Mouse (Mus musculus) liver, postnatal 0 days (tissue): ENCODE results near the gene Ska3. TPM values are rescaled to one million over a fixed set of nuclear protein-coding genes. Genes with fewer than 3 reads are reported as not detected.
A peak's percentile ranks its signal among the peaks of the same experiment; 100 is the strongest.

Source experiments
- ATAC-seq: fragments of 200-750 bp; cut with Nextera tagmentation; 2 replicates; pipeline ENCODE4 v1.8.0; 2017; ENCODE audit warnings: mild to moderate bottlenecking, moderate library complexity
- DNase-seq: peaks from one replicate; pipeline ENCODE4 v3.0.0-alpha.2; 2016
- H3K27ac ChIP-seq: fragments of 300-500 bp; sonication (generic); 2 replicates; pipeline ENCODE4 v1.5.1; 2014; ENCODE audit warnings: antibody characterized with exemption, moderate library complexity, mild to moderate bottlenecking, low read depth
- H3K27me3 ChIP-seq: fragments of 300-500 bp; sonication (generic); 2 replicates; pipeline ENCODE4 v1.6.1; 2014; ENCODE audit warnings: low read length, control low read depth, mixed read lengths; ENCODE audit not compliant: insufficient read depth
- H3K36me3 ChIP-seq: fragments of 300-500 bp; sonication (generic); replicated peaks from 2 replicates; pipeline ENCODE4 v1.6.1; 2014; ENCODE audit warnings: mild to moderate bottlenecking, control low read depth, low read length, moderate library complexity, mixed read lengths; ENCODE audit not compliant: insufficient read depth
- H3K4me1 ChIP-seq: fragments of 300-500 bp; sonication (generic); 2 replicates; pipeline ENCODE4 v1.6.1; 2014; ENCODE audit warnings: antibody characterized with exemption, mild to moderate bottlenecking, control low read depth; ENCODE audit not compliant: insufficient read depth
- H3K4me2 ChIP-seq: fragments of 300-500 bp; sonication (generic); 2 replicates; pipeline ENCODE4 v1.6.1; 2014; ENCODE audit warnings: low read depth, mild to moderate bottlenecking, low read length, moderate library complexity, mixed read lengths
- H3K4me3 ChIP-seq: fragments of 300-500 bp; sonication (generic); 2 replicates; pipeline ENCODE4 v1.5.1; 2014; ENCODE audit warnings: low read depth, low read length
- H3K9ac ChIP-seq: fragments of 300-500 bp; sonication (generic); replicated peaks from 2 replicates; pipeline ENCODE4 v1.6.1; 2014; ENCODE audit warnings: mild to moderate bottlenecking, moderate library complexity
- H3K9me3 ChIP-seq: fragments of 300-500 bp; sonication (generic); 2 replicates; pipeline ENCODE4 v1.6.1; 2016; ENCODE audit warnings: mild to moderate bottlenecking, control low read depth, low read length, mixed read lengths
- CTCF ChIP-seq: sonication (generic); IDR thresholded peaks from 2 replicates; pipeline ENCODE4 v1.5.1; 2016; ENCODE audit warnings: antibody characterized with exemption, low read depth
- EP300 ChIP-seq: IDR thresholded peaks from 2 replicates; pipeline ENCODE4 v1.6.1; 2016; ENCODE audit warnings: antibody characterized with exemption, low read depth, mild to moderate bottlenecking
- WGBS: fragments of 180-500 bp; shearing (Covaris S2); extraction: QIAGEN DNeasy Blood & Tissue Kit; methylation state at CpG from one replicate; pipeline ENCODE4 v1.1.7; 2014; ENCODE audit not compliant: insufficient replicate concordance; 5-methylcytosine and 5-hydroxymethylcytosine counted together
- microRNA-seq: library from miRNA; unstranded; fragments of <30 nt; microRNA quantifications from one replicate; pipeline ENCODE4, GENCODE M21; 2016
- polyA plus RNA-seq: library from polyadenylated mRNA; unstranded; fragments of >200 nt; fragmentation: Nextera tagmentation; extraction: Ambion mirVana; gene quantifications from 2 replicates; pipeline ENCODE4 v1.2.1, GENCODE M21; 2015

Ska3 gene
- polyA plus RNA-seq, 1 experiment from 2014 or later: 7.0 TPM

DNA sequence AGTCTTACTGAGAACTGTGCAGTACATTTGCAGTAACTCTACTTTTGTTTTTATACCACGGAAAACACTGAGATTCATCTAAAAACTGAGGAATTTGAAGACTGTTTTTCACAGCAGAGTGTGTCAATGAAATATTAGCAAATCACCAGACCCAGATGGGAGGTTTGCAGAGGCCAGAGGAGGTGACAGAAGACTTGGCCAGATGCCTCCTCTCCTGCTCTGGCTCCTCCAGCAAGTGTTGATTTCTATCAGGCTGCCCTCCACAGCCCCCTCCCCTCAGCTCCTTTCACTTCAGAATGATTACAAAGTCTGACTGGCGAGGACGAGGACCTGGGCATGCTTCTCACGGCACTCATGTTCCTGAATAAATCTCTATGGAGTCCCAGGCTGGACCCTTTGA is 38.6 kb downstream of the Ska3 start:
- ATAC-seq: no peak

DNA sequence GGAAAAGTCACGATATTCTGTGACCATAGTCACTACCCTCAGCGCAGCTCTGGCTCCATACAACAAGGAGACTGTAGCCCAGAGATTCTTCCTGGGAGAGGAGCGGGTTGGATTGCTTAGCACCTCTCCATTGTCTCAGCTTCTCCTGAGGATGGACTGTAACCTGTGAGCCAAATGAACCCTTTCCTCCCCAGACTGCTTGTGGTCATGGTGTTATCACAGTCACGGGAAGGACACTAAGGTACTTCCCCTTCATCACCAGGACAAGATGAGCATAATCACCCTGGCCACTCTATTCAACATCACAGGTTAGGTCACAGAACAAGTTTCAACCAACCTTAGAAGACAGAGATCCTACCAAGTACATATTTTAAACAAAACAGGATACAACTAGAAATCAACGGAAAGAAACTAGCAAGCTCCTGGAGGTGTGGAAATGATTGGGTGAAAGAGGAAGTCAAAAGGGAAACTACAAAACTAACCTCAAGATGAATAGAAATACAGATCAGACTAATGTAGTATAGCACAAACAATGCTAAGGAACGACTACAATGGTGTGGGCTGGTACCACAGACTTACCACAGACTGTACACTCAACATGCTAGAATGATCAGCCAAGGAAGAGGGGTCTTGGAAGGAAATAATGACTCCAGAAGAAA is 53.7 kb downstream of the Ska3 start:
- TF ChIP-seq CTCF: no peak
- TF ChIP-seq EP300: no peak
- Histone ChIP-seq H3K4me2 (0 out of 2 replicates have a peak overlapping the region, but pooled peaks have one; percentile 26), H3K27me3 (no peaks in the 10 kb centered on the region), H3K36me3 (no peaks in the 10 kb centered on the region), H3K4me1 (no peaks in the 10 kb centered on the region), H3K27ac (peak overlapping the region; percentile 44; the same call in 1 of the 2 replicates), H3K9me3 (no peaks in the 10 kb centered on the region), H3K9ac (no peak overlapping the region), H3K4me3 (no peak overlapping the region)
- WGBS: 45% methylated on average over 6 of the region's 6 CpGs
- no peak for DNase-seq
- ATAC-seq: no peak; the same call in 1 of the 2 replicates

More for the DNA sequence above, 38.6 kb downstream of the Ska3 start:
- no peak for DNase-seq
- Histone ChIP-seq H3K36me3 (no peaks in the 10 kb centered on the region), H3K27ac (no peak overlapping the region), H3K27me3 (no peaks in the 10 kb centered on the region), H3K4me3 (no peak overlapping the region), H3K9ac (no peak overlapping the region), H3K4me2 (no peak overlapping the region), H3K4me1 (no peaks in the 10 kb centered on the region), H3K9me3 (no peaks in the 10 kb centered on the region)
- no peak for TF ChIP-seq CTCF
- TF ChIP-seq EP300: no peak
- WGBS: 70% methylated on average over 4 of the region's 4 CpGs

DNA sequence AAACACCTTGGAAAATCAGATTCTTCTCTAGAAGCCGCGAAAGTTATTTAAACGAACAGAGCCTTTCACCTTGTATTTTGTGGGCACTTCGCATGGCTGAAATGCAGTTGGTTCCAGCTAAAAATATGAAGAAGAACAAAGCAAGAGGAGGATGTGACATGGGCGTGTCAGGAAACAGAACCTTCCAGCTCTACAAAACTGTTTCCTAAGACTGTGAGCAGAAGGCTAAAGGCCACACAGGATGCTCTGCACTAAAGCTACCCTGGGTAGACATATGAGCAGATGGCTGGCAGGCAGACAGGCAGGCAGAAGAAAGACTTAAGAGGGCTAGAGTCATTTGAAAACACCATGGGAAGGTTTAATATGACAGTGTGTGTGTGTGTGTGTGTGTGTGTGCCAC is 56.9 kb downstream of the Ska3 start:
- no peak for TF ChIP-seq CTCF
- no peak for TF ChIP-seq EP300
- Histone ChIP-seq H3K27ac (peak overlapping the region; percentile 45; the same call in 1 of the 2 replicates), H3K4me3 (no peak overlapping the region), H3K9ac (no peak overlapping the region), H3K27me3 (no peaks in the 10 kb centered on the region), H3K36me3 (no peaks in the 10 kb centered on the region), H3K4me1 (no peaks in the 10 kb centered on the region), H3K4me2 (no peak overlapping the region), H3K9me3 (no peaks in the 10 kb centered on the region)
- 65% methylated on average over 5 of the region's 5 CpGs for WGBS
- DNase-seq (no peak), ATAC-seq (no peak)

DNA sequence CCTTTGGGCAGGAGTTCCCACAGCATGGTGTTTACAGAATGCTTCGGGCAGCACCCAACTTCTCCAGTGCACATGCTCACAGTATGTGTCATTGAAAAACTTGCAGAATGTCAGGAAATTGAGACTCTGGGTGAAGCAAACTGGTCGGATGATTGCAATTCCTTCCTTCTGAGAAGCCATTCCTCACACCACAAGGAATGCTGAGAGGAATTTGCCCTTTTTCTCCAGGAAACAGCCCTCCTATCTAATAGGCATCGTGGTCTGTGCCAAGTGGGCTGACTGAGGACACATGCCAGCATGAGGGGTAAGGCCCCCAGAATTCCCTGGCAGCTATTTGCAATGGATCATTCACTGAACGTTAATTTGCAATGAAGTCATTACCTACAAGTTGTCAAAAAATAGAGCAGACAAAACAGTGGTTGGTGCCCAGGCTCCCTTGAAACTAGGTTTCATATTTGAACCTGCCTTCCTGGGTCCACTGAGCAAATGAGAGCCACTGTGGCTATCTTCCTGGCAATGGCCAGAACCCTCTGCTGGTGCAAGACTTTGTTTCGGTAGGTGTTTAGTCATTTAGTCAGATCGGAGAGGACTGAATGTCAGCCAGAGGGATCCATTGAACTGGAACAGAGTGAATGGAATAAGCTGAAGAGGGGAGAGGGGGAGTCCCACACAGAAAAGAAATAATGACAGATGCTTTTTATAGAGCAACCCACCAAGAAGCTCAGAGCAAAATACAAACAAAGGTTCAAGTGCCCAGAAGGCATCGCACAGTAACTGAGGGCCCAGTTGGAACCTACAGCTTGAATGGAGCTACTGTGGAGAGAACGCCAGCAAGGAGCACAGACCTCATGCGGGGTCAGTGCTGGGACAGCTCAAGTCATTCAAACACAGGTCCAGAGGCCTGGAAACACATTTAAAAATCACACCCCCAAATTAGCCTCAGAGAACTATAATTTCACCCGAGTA is 65.3 kb downstream of the Ska3 start:
- no peak overlapping the region for H3K4me2 ChIP-seq
- ATAC-seq (no peak), DNase-seq (no peak)
- 76% methylated on average over 10 of the region's 10 CpGs for WGBS
- no peak overlapping the region for H3K4me3 ChIP-seq
- no peaks in the 10 kb centered on the region for H3K27me3 ChIP-seq
- no peak overlapping the region for H3K9ac ChIP-seq
- no peaks in the 10 kb centered on the region for H3K36me3 ChIP-seq
- H3K9me3 ChIP-seq: no peaks in the 10 kb centered on the region
- no peak for TF ChIP-seq CTCF
- TF ChIP-seq EP300: no peak
- peaks cover 19% of the 10 kb centered on the region for H3K4me1 ChIP-seq
- 0 out of 2 replicates have a peak overlapping the region, but pooled peaks have one; percentile 13 for H3K27ac ChIP-seq

DNA sequence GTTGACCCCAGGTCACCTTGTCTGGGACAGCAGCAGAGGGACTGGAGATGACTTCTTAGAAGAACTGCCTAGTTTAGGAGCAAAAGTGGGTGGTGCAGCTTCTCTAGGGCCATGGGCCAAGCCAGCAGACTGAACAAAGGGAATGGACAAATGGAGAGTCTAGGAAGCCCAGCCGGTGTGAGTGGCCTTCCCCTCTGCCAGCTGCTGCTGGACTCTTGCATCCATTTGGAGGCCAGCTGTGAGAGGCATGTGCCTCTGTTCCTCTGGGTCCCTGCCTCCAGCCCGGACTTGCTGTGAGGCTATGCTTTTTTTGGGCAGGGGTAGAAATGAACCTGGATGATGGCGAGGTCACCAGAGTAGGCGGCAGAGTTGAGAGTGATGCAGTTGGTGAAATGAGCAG is 67.7 kb downstream of the Ska3 start, which contains the start of gene Lats2:
Lats2 (minus strand) TSS at position 152 of the 400 bp plus-strand sequence.
- Histone ChIP-seq H3K27ac (no peak within 1 kb of the TSS), H3K4me1 (peaks cover 31% of the 10 kb centered on the region), H3K4me3 (no peak within 1 kb of the TSS), H3K27me3 (no peaks in the 10 kb centered on the region), H3K36me3 (no peaks in the 10 kb centered on the region), H3K9ac (no peak within 1 kb of the TSS), H3K4me2 (no peak within 1 kb of the TSS), H3K9me3 (no peaks in the 10 kb centered on the region)
- ATAC-seq: peak; percentile 26; the same call in 1 of the 2 replicates
- TF ChIP-seq CTCF (no peak), EP300 (no peak)
- no peak for DNase-seq
- WGBS: 85% methylated on average over 4 of the region's 4 CpGs

Small RNAs within 50 kb of the gene (microRNA-seq; reads per million reads assigned to microRNA genes)
- gene Mir3077: not detected

Other genes with a start within 250 kb of the Ska3 start
- gene Xpo4, start 160.8 kb downstream of the Ska3 start, polyA plus RNA-seq: 4.9 and 5.0 TPM in 2 replicates
- gene Gm49361, start 80.1 kb downstream of the Ska3 start, polyA plus RNA-seq: not detected in 2 replicates
- gene Lats2, start 67.8 kb downstream of the Ska3 start, polyA plus RNA-seq: 4.7 and 4.9 TPM in 2 replicates
- gene Sap18, start 28.0 kb downstream of the Ska3 start, polyA plus RNA-seq: 11.1 and 12.2 TPM in 2 replicates
- 160 and 163 TPM in 2 replicates for gene Mrpl57, start within 50 bp of the Ska3 start, polyA plus RNA-seq
- 10.0 and 12.9 TPM in 2 replicates for gene Zdhhc20, start 64.1 kb upstream of the Ska3 start, polyA plus RNA-seq
- 37.2 and 37.6 TPM in 2 replicates for gene Micu2, start 173.1 kb upstream of the Ska3 start, polyA plus RNA-seq
- gene Fgf9, start 244.4 kb upstream of the Ska3 start, polyA plus RNA-seq: 0.19 and 0.20 TPM in 2 replicates